Mouse (Mus musculus): Measurements from ENCODE around the gene Abhd17a. TPM values are rescaled to one million over a fixed set of nuclear protein-coding genes. Genes with fewer than 3 reads are reported as not detected.

Gene Abhd17a
- polyA plus RNA-seq, 1 experiment, result 310 TPM

GRCm38 (mm10) chr10:80535711-80536110 is 54.4 kb downstream of the Abhd17a start:
- no peak for DNase-seq
- Histone ChIP-seq H3K27ac (ENCODE audit: control insufficient read depth, insufficient read depth, low read length) (no peak overlapping the region), H3K4me3 (ENCODE audit: control insufficient read depth, insufficient read depth, low read length) (no peak overlapping the region), H3K36me3 (ENCODE audit: control insufficient read depth, insufficient read depth, low read length) (no peaks in the 10 kb centered on the region), H3K4me1 (replicated peaks; ENCODE audit: control insufficient read depth, insufficient read depth, low read length) (peaks cover 8% of the 10 kb centered on the region), H3K27me3 (ENCODE audit: control insufficient read depth, insufficient read depth, low read length) (no peaks in the 10 kb centered on the region)
- TF ChIP-seq CTCF (IDR thresholded peaks at IDR 0.05; ENCODE audit: borderline replicate concordance, control insufficient read depth, extremely low read depth, insufficient read depth, low read length, poor library complexity) (no peak), POLR2A (IDR thresholded peaks at IDR 0.05; ENCODE audit: control insufficient read depth, extremely low read depth, insufficient read depth, low read length, poor library complexity) (no peak)
- WGBS, result 48% methylated on average over 13 of the region's 13 CpGs

- no peak for DNase-seq
- Histone ChIP-seq H3K27ac (ENCODE audit: control insufficient read depth, insufficient read depth, low read length) (no peak overlapping the region), H3K36me3 (ENCODE audit: control insufficient read depth, insufficient read depth, low read length) (no peaks in the 10 kb centered on the region), H3K4me3 (ENCODE audit: control insufficient read depth, insufficient read depth, low read length) (no peak overlapping the region), H3K27me3 (ENCODE audit: control insufficient read depth, insufficient read depth, low read length) (no peaks in the 10 kb centered on the region), H3K4me1 (replicated peaks; ENCODE audit: control insufficient read depth, insufficient read depth, low read length) (peaks cover 8% of the 10 kb centered on the region)
- 10% methylated on average over 14 of the region's 14 CpGs for WGBS
- TF ChIP-seq CTCF (IDR thresholded peaks at IDR 0.05; ENCODE audit: borderline replicate concordance, control insufficient read depth, extremely low read depth, insufficient read depth, low read length, poor library complexity) (no peak), POLR2A (IDR thresholded peaks at IDR 0.05; ENCODE audit: control insufficient read depth, extremely low read depth, insufficient read depth, low read length, poor library complexity) (no peak)
Measured at GRCm38 (mm10) chr10:80535071-80535470, 55.1 kb downstream of the Abhd17a start.

GRCm38 (mm10) chr10:80533704-80534103 is 56.4 kb downstream of the Abhd17a start:
- Histone ChIP-seq H3K4me3 (ENCODE audit: control insufficient read depth, insufficient read depth, low read length) (no peak overlapping the region), H3K27ac (ENCODE audit: control insufficient read depth, insufficient read depth, low read length) (no peak overlapping the region), H3K27me3 (ENCODE audit: control insufficient read depth, insufficient read depth, low read length) (no peaks in the 10 kb centered on the region), H3K36me3 (ENCODE audit: control insufficient read depth, insufficient read depth, low read length) (no peaks in the 10 kb centered on the region), H3K4me1 (replicated peaks; ENCODE audit: control insufficient read depth, insufficient read depth, low read length) (no peaks in the 10 kb centered on the region; the same call in 1 of the 2 replicates)
- DNase-seq, result no peak
- TF ChIP-seq POLR2A (IDR thresholded peaks at IDR 0.05; ENCODE audit: control insufficient read depth, extremely low read depth, insufficient read depth, low read length, poor library complexity) (no peak), CTCF (IDR thresholded peaks at IDR 0.05; ENCODE audit: borderline replicate concordance, control insufficient read depth, extremely low read depth, insufficient read depth, low read length, poor library complexity) (no peak)
- 41% methylated on average over 7 of the region's 7 CpGs for WGBS

Other genes with a start within 250 kb of the Abhd17a start
- 4.6 and 9.0 TPM in 2 replicates for gene Adamtsl5, start 241.9 kb downstream of the Abhd17a start, polyA plus RNA-seq (2012; rRNA removed)
- 0.17 and 0.22 TPM in 2 replicates for gene Plk5, start 233.9 kb downstream of the Abhd17a start, polyA plus RNA-seq (2012; rRNA removed)
- 34.9 and 38.2 TPM in 2 replicates for gene Mex3d, start 202.7 kb downstream of the Abhd17a start, polyA plus RNA-seq (2012; rRNA removed)
- 268 and 290 TPM in 2 replicates for gene Mbd3, start 190.8 kb downstream of the Abhd17a start, polyA plus RNA-seq (2012; rRNA removed)
- 1,246 and 1,699 TPM in 2 replicates for gene Uqcr11, start 183.5 kb downstream of the Abhd17a start, polyA plus RNA-seq (2012; rRNA removed)
- gene Tcf3, start 156.7 kb downstream of the Abhd17a start, polyA plus RNA-seq (2012; rRNA removed), result 341 and 425 TPM in 2 replicates
- gene Onecut3, start 95.5 kb downstream of the Abhd17a start, polyA plus RNA-seq (2012; rRNA removed), result 0.03 and 0.10 TPM in 2 replicates
- 0.20 and 0.31 TPM in 2 replicates for gene Atp8b3, start 51.2 kb downstream of the Abhd17a start, polyA plus RNA-seq (2012; rRNA removed)
- 188 and 209 TPM in 2 replicates for gene Rexo1, start 28.8 kb downstream of the Abhd17a start, polyA plus RNA-seq (2012; rRNA removed)
- 31.0 and 46.9 TPM in 2 replicates for gene Klf16, start 13.0 kb downstream of the Abhd17a start, polyA plus RNA-seq (2012; rRNA removed)
- 151 and 156 TPM in 2 replicates for gene Scamp4, start 12.5 kb upstream of the Abhd17a start, polyA plus RNA-seq (2012; rRNA removed)
- gene Adat3, start 12.5 kb upstream of the Abhd17a start, polyA plus RNA-seq (2012; rRNA removed), result 42.9 and 48.2 TPM in 2 replicates
- 7.5 and 8.1 TPM in 2 replicates for gene Gm49322, start 15.7 kb upstream of the Abhd17a start, polyA plus RNA-seq (2012; rRNA removed)
- gene Csnk1g2, start 32.5 kb upstream of the Abhd17a start, polyA plus RNA-seq (2012; rRNA removed), result 492 and 499 TPM in 2 replicates
- 94.7 and 103 TPM in 2 replicates for gene Btbd2, start 66.7 kb upstream of the Abhd17a start, polyA plus RNA-seq (2012; rRNA removed)
- 606 and 621 TPM in 2 replicates for gene Mknk2, start 87.8 kb upstream of the Abhd17a start, polyA plus RNA-seq (2012; rRNA removed)
- gene Mob3a, start 111.6 kb upstream of the Abhd17a start, polyA plus RNA-seq (2012; rRNA removed), result 252 and 261 TPM in 2 replicates
- 56.4 and 66.9 TPM in 2 replicates for gene Izumo4, start 111.8 kb upstream of the Abhd17a start, polyA plus RNA-seq (2012; rRNA removed)
- 182 and 195 TPM in 2 replicates for gene Ap3d1, start 151.9 kb upstream of the Abhd17a start, polyA plus RNA-seq (2012; rRNA removed)
- gene Dot1l, start 164.9 kb upstream of the Abhd17a start, polyA plus RNA-seq (2012; rRNA removed), result 121 and 155 TPM in 2 replicates
- gene Sf3a2, start 207.9 kb upstream of the Abhd17a start, polyA plus RNA-seq (2012; rRNA removed), result 94.6 and 119 TPM in 2 replicates
- 142 and 153 TPM in 2 replicates for gene Plekhj1, start 208.3 kb upstream of the Abhd17a start, polyA plus RNA-seq (2012; rRNA removed)
- gene Amh, start 214.9 kb upstream of the Abhd17a start, polyA plus RNA-seq (2012; rRNA removed), result 6.3 and 8.8 TPM in 2 replicates
- 0.24 TPM in 1 of 2 replicates, not detected in the other for gene Jsrp1, start 223.2 kb upstream of the Abhd17a start, polyA plus RNA-seq (2012; rRNA removed)
- gene Oaz1, start 236.3 kb upstream of the Abhd17a start, polyA plus RNA-seq (2012; rRNA removed), result 1,706 and 1,988 TPM in 2 replicates

Measured in thymus, adult 2 months (tissue).